ENCODE assay signal across 20 mouse cellular contexts in the genomic region with DNA sequence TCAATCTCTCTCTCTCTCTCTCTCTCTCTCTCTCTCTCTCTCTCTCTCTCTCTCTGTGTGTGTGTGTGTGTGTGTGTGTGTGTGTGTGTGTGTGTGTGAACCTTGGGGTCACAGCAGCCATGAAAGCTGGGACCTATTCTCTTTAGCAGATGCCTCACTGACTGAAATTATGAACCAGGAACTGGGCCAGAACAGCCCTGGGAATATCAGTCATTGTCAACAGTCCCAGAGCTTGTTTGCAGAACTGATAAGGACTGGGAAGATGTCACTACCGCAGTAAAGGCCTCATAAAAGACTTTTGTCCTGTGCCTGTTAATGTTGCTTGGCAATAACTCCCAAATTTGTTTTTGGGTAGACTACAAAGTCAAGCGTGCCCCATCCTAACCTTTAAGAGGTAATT. TPM values are rescaled to one million over a fixed set of nuclear protein-coding genes. Genes with fewer than 3 reads are reported as not detected.
DNase-seq lines count a peak whose midpoint lies in the region; ATAC-seq lines count a peak whose summit lies in the region.
"Had no signal": no experiment of that assay in that cellular context is flagged by ENCODE, and none has a peak within 500 bp of the region (broad histone marks: within the 10 kb centered on the region; RNA-seq: fewer than 3 reads in every experiment).

No protein-coding gene starts in this region.

- ATAC-seq in kidney, embryonic 14.5 days (ENCODE audit: low FRiP score, low TSS enrichment), result no peak
- ATAC-seq: forebrain, embryonic 13.5 days; forebrain, postnatal 0 days; hindbrain, embryonic 16.5 days had no signal

- no peak overlapping the region for H3K4me2 ChIP-seq in kidney, embryonic 14.5 days (replicated peaks; ENCODE audit: low read depth, low read length)
- H3K4me2 ChIP-seq: forebrain, embryonic 13.5 days; heart, embryonic 13.5 days; hindbrain, embryonic 12.5 days had no signal

- H3K4me3 ChIP-seq in kidney, embryonic 14.5 days (ENCODE audit: low read length), result no peak overlapping the region
- H3K4me3 ChIP-seq: embryonic facial prominence, embryonic 10.5 days; forebrain, embryonic 13.5 days; gastrocnemius, adult 2 months; heart, embryonic 13.5 days; hindbrain, embryonic 12.5 days had no signal

- no peaks in the 10 kb centered on the region for H3K9me3 ChIP-seq in kidney, embryonic 14.5 days (ENCODE audit: control insufficient read depth, low read length)
- H3K9me3 ChIP-seq: embryonic facial prominence, embryonic 10.5 days; forebrain, embryonic 13.5 days; heart, embryonic 13.5 days; hindbrain, embryonic 12.5 days had no signal

- H3K36me3 ChIP-seq in kidney, embryonic 14.5 days (ENCODE audit: control insufficient read depth, insufficient read depth, low read length), result no peaks in the 10 kb centered on the region
- H3K36me3 ChIP-seq: embryonic facial prominence, embryonic 10.5 days; heart, embryonic 13.5 days; hindbrain, embryonic 12.5 days had no signal

- no peak overlapping the region for H3K9ac ChIP-seq in kidney, embryonic 14.5 days (ENCODE audit: low read depth, low read length)
- H3K9ac ChIP-seq: forebrain, embryonic 13.5 days; forebrain, postnatal 0 days; heart, embryonic 13.5 days; hindbrain, embryonic 12.5 days had no signal

- DNase-seq in adrenal gland, adult 2 months, result peak; percentile 47
- no peak for DNase-seq in adrenal gland, adult 18-20 months (ENCODE audit: low spot score in 2 of 2)
- peak; percentile 26 for DNase-seq in kidney, adult 9 months
- peak; percentile 36 to 44 for DNase-seq in kidney, postnatal 36 days
- no peak for DNase-seq in kidney, adult 11 months
- peak; percentile 41 to 58 for DNase-seq in kidney, postnatal 4 days
- DNase-seq: adrenal gland, postnatal 25 days; cerebellum, adult 2 months; cerebellum, postnatal 10 days; forebrain, postnatal 0 days; gastrocnemius, adult 2 months; gastrocnemius, postnatal 25 days; heart, postnatal 36 days had no signal

- peaks cover 4% of the 10 kb centered on the region; the same call in 1 of the 2 replicates for H3K4me1 ChIP-seq in kidney, embryonic 14.5 days (ENCODE audit: control insufficient read depth, insufficient read depth, low read length)

- WGBS in kidney, embryonic 14.5 days, result 67% methylated on average over 2 of the region's 2 CpGs

- H3K27ac ChIP-seq in kidney, embryonic 14.5 days (ENCODE audit: low read depth, low read length), result no peak overlapping the region
- H3K27ac ChIP-seq: embryonic facial prominence, embryonic 10.5 days; forebrain, embryonic 13.5 days; gastrocnemius, adult 2 months; heart, embryonic 13.5 days; hindbrain, embryonic 12.5 days had no signal

- H3K27me3 ChIP-seq in kidney, embryonic 14.5 days (ENCODE audit: control insufficient read depth, insufficient read depth, low read length), result no peaks in the 10 kb centered on the region
- H3K27me3 ChIP-seq: forebrain, embryonic 13.5 days; heart, embryonic 13.5 days; hindbrain, embryonic 12.5 days had no signal

RNA-seq across cellular contexts. Expression of gene Cyp1b1, which starts 53.2 kb away (rescaled TPM):
- 10 to 100 TPM; 29.6 to 46.6 TPM for total RNA-seq in adrenal gland, adult 2 months (2021)
- polyA plus RNA-seq in adrenal gland, adult 2 months (2012; rRNA removed), result 34.6 and 43.2 TPM in 2 replicates
- total RNA-seq in adrenal gland, adult 18-20 months (2021), result 10 to 100 TPM; 28.1 to 39.5 TPM
- polyA plus RNA-seq in kidney, embryonic 14.5 days (2014; fragmentation: Nextera tagmentation; extraction: Ambion mirVana), result 9.0 and 16.5 TPM in 2 replicates
- total RNA-seq: MEL had no signal

Comparison
In these comparisons a context has a peak if more than half of its experiments do, and no peak if none do; other contexts are left out.
1. DNase-seq: peak in adrenal gland, adult 2 months (single experiment), kidney, adult 9 months (single experiment), kidney, postnatal 36 days (2 of 2) and kidney, postnatal 4 days (2 of 2); none in adrenal gland, adult 18-20 months (0 of 2) and kidney, adult 11 months (single experiment).